Mouse (Mus musculus): ENCODE measurements at regions not wholly inside any gene's neighbourhood (a gene's known extent, or its start where the extent isn't known, plus 50 kb on each side); places are given as distances from the start of the nearest gene placed in this dataset.

DNA sequence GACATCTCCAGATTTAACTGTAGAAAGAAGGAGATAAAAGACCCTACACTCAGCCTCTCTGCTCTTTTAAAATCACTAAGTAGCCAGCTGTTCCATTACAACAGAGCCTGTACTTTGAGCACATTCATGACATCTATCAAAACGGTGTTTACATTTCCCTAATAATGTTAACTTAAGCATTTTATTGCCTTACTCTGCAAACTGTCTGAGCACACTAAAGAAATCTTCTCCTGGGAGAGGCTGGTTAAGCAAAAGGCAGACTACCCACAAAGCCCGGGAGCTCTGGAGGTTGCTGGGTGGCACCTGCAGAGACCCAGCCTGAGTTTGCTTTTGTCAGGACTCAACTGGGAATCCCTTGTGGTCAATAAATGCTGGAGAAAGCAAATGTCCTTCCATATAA lies 567.5 kb upstream of the Negr1 start:
- no peak for DNase-seq

- DNase-seq, result no peak
Measured at GRCm38 (mm10) chr3:156017676-156018230, 543.8 kb upstream of the Negr1 start.

GRCm38 (mm10) chr3:156028602-156029188 lies 532.9 kb upstream of the Negr1 start:
- no peak for DNase-seq

DNA sequence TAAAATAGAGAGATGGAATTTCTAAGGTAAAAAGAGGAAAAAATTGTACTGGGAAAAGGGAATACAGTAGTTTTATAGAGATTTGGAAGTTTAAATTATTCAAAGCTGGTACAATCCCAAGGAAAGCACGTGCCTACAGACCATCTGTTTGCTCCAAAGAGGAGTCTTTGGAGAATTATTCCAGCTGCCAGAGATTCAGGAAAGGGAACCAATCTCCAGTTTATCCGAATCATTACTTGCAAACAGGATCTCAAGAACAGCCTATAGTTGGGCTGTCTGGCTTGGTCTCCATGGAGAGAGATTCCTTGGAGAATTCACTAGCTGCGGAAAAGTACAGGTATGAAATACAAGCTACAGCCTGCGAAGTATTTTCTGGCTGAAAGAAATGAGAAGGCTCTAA lies 491.3 kb upstream of the Negr1 start:
- DNase-seq, result no peak

GRCm38 (mm10) chr3:156082268-156082667 lies 479.3 kb upstream of the Negr1 start:
- DNase-seq, result peak; percentile 19 to 25

GRCm38 (mm10) chr3:156093689-156094088 lies 467.9 kb upstream of the Negr1 start:
- DNase-seq, result no peak

GRCm38 (mm10) chr3:156094990-156095389 lies 466.6 kb upstream of the Negr1 start:
- no peak for DNase-seq

- DNase-seq, result no peak
Measured at GRCm38 (mm10) chr3:156105788-156106187, 455.8 kb upstream of the Negr1 start.

DNA sequence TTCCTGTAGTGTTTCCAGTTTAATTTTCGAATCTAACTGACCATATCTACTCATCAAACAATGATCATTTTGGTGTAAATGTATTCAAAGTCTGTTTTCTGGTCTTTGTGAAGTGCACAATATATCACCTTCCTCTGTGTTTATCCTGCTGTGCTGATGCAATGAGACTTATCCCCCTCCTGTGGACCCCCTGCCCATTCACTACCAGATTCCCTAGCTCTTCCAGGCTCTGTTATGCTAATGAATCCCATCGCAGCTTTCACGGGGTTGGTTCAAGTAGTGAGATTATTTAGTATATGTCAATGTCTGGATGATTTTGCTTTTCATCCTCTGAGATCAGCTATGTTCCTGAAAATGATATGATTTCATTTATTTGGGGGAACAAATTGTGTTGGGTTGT lies 441.3 kb upstream of the Negr1 start:
- DNase-seq, result no peak

DNA sequence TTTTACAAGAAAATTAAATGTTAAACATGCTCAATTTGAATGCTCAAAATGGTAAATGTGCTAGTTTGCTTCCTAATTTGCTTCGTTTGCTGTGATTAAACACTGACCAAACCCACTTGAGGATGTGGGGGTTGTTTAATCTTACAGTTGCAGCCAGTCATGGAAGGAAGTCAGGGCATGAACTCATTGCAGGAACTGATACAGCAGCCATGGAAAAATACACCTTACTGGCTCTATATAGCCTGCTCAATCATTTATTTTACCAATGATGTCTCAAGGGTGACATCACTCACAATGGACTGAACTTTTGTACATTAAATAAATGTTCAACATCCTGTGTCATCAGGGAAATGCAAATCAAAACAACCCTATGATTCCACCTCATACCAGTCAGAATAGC lies 430.0 kb upstream of the Negr1 start:
- no peak for DNase-seq

DNA sequence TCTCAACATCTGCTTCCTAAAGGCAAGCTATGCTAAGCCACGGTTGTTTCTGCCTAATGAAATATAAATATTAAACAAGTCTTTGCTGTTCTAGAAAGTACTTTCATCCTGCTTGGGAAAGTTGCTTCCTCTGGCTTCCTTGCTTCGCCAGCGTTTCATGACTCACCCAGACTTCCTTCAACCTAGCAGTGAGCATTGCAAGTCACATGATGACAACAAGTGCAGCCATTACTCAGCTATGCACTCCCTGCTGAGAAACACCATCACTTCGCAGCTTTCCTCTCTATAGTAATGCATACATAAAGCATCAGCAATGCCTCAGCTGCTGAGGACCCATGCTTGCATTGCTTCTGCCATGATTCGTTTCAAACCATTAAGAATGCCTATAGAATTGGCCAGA lies 420.2 kb upstream of the Negr1 start:
- no peak for DNase-seq

DNA sequence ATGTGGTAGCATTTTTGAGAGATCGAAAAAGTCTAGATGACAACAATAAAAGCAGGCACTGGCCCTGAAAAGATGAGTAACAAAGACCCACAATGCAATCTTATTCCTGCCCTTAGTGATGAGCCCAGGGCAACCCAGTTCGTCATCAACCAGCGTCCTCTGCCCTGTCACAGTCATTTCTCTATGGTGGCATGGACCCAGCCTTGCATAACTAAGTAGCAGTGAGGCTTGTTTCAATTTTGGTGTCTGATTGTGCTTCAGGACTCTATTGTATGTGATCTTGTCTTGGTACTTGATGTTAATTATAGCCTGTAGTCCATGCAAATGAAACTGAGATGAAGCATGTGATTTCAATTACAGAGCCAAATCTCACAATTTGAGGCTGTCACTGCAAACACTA lies 412.3 kb upstream of the Negr1 start:
- no peak for DNase-seq

GRCm38 (mm10) chr3:156170076-156170475 lies 391.5 kb upstream of the Negr1 start:
- no peak for DNase-seq

GRCm38 (mm10) chr3:156198688-156199087 lies 362.9 kb upstream of the Negr1 start:
- DNase-seq, result no peak

DNA sequence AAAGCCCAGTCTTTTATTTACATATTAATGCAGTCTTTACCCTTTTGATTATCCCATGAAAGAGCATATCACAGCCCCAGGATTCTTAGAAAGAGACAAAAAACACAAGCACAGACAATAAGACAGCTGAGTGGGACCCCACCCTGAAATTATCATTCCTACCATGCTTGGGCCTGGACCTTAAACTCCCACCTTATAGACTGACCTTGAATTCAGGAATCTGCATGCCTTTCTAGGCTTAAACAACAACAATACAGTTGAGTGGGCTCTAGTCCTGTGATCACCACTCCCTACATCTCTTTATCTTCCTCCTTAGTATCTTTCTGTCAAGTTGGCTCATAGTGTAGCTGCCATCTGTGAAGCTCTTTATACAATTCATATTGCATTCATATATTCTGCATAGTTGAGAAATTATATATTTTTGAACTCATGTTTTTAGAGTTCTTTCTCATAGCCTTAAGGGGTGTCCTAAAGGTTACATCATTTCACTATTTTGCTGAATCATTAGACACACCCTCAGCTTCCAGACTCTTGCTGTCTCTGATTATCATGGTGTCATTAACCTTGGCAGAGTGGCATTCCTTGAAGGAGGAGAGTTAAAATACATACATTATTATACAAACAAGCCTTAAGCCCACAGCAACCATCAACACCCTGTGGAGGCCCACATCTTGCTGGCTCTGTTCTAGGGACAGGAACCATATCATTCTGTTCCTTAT lies 361.7 kb upstream of the Negr1 start:
- no peak for DNase-seq

- no peak for DNase-seq
Measured at GRCm38 (mm10) chr3:156205246-156205645, 356.3 kb upstream of the Negr1 start.

GRCm38 (mm10) chr3:156208420-156208819 lies 353.2 kb upstream of the Negr1 start:
- DNase-seq, result no peak

- no peak for DNase-seq
Measured at GRCm38 (mm10) chr3:156210827-156211226, 350.8 kb upstream of the Negr1 start.

DNA sequence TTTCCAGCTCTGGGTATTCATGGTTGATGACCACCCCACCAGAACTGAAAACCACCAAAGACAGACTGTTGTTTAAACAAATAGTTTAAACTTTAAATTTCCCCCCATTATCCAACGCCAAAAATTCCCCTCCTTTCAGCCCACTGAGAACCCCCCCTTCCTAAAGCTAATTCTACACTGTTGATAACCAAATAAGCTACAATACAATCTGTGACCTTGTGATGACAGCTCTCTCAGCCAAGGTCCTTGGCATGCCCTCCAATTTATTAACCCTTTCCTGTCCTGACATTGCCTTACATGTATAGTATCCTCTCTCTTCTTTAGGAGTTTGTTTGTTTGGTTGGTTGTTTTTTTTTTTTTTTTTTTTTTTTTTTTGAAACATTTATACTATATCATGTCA lies 346.8 kb upstream of the Negr1 start:
- DNase-seq, result peak; percentile 3 to 4

DNA sequence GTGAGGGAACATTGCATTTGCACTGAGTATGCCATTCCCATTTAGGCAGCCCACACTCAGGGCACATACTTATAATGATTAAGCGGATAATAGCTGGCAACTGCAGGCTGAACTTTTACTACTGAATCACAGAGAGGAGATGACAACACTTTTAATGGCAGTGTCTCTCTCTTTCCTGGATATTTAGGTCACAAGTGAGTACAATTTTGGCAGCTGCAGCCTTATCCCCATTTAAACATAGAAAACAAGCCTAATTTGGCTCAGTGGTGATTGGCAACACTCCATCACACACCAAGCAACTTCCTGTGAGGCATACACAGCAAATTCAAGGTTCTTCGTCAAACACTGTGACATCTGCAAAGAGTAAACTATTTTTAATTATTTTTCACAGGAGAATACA lies 329.5 kb upstream of the Negr1 start:
- peak; percentile 4 to 20 for DNase-seq

- no peak for DNase-seq
Measured at GRCm38 (mm10) chr3:156235955-156236354, 325.6 kb upstream of the Negr1 start.

DNA sequence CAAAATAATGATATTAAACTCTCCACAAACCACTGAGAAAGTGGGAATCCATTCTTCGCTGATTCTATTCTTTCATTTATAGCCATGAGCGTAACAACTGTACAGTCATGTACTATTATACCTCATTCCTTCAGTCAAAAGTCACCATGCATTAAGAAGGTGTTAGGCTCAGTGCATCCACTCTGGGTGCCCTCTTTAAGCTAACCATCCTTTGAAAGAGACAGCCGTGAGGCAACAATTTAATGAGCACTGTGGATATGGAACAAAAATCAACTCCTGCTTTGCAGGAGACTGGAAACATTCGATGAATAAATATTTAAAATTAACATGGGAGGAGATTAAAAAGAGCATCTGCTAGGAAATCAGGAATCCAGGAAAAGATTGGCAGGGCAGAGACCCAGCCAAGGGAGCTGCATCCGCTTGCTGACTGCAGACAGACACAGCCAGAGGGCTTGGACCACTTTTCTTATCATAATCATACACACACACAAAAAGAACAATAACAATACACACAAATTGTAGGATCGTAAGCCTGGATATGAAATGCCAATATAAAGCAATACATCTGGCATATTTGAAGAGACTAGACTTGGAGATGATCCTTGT lies 309.2 kb upstream of the Negr1 start:
- DNase-seq, result no peak

DNA sequence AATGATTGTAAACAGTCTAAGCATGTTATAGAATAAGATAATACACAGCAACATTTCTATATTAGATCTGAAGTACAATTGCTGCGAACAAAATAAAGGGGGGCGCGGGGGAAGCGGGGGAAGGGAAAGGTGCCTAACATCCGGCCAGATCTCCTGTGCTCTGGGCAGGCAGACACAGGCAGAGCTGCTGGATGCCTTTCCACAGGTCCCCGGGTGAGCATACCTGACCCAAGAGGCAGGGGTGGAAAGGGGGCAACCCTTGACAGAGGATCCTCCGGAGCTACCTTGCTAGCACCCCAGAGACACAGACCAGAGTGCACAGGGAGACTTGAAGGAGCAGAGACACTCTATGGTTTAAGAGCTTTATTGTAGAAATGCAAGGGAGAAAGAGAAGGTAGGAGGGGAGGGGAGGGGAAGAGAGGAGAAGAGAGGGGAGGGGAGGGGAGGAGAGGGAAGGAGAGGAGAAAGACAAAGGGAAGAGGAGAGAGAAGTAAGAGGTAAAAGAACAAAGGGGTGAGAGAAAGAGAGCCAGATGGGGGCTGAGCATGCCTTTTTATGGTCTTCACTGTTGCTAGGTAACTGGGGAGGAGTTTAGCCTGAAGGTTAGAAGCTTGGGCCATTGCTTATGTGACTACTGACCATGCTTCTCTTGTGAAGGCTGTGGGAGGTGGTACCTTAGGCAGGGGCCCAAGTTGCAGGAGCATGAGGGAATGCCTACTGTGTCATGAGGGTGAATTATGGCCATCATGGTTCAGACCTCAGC lies 308.2 kb upstream of the Negr1 start:
- DNase-seq, result peak in 1 of 2 experiments; percentile 2

Measured in cerebellum, postnatal 10 days (tissue).